Mouse (Mus musculus): Measurements from ENCODE around the gene Tenm4. TPM values are rescaled to one million over a fixed set of nuclear protein-coding genes. Genes with fewer than 3 reads are reported as not detected.

The Tenm4 gene
- total and polyA plus RNA-seq, 3 experiments: 0.03 to 0.26 (median 0.04) TPM

DNA sequence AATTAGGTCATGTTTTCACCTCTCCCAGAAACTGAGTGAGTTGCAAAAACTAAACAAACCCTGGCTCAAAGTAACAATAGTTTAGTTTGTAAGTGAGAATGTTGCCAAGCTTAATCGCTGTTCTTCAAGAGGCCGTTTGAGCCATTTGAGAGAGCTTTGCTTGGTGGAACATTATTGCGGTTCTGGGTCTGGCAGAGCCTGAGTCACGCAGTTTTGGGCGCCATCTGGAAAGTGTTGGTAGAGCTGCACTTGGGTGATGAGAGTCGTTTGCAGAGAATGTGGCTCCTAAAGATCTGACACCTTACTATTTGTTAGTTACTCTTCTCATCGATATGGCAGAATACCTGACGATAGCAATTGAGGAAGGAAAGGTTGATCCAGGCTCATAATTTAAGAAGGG is 537.9 kb downstream of the Tenm4 start:
- in situ Hi-C loops (cut with MboI; ENCODE audit: low pct_ligation_motif_present, low pct_unique_long_range_greater_than_20kb, low sequenced_read_pairs): no loop called here
- H3K79me2 ChIP-seq (replicated peaks; ENCODE audit: control insufficient read depth, extremely low read depth, insufficient read depth, poor library complexity, severe bottlenecking): no peaks in the 10 kb centered on the region
- dilution Hi-C loops (cut with MboI; ENCODE audit: extremely low pct_ligation_motif_present, extremely low pct_unique_long_range_greater_than_20kb, low sequenced_read_pairs): no loop called here
- no peak for DNase-seq (ENCODE audit: extremely low read depth)
- H3K27me3 ChIP-seq (replicated peaks): no peaks in the 10 kb centered on the region
- H3K4me2 ChIP-seq (ENCODE audit: insufficient read depth, low read depth, poor library complexity, severe bottlenecking): no peak overlapping the region
- H3K4me1 ChIP-seq (ENCODE audit: control insufficient read depth in 1 of 2, insufficient read depth in 2 of 2): peaks cover 5 to 14% of the 10 kb centered on the region in 2 experiments; a peak in 3 of 4 replicates
- TF ChIP-seq ELF1 (IDR thresholded peaks at IDR 0.05; ENCODE audit: low read depth, low read length) (no peak), KAT2A (IDR thresholded peaks at IDR 0.05; ENCODE audit: insufficient replicate concordance, low read length) (no peak), JUND (conservative IDR thresholded peaks at IDR 0.05; ENCODE audit: low read depth, low read length) (no peak), USF1 (IDR thresholded peaks at IDR 0.05; ENCODE audit: low read depth, low read length) (no peak), MAZ (IDR thresholded peaks at IDR 0.05; ENCODE audit: low read depth, low read length) (no peak), JUN (IDR thresholded peaks at IDR 0.05; ENCODE audit: insufficient read depth, low read depth, low read length) (no peak), RAD21 (IDR thresholded peaks at IDR 0.05; ENCODE audit: low read depth, low read length) (no peak), CHD2 (IDR thresholded peaks at IDR 0.05; ENCODE audit: low read length) (no peak), NELFE (IDR thresholded peaks at IDR 0.05; ENCODE audit: low read depth, low read length) (no peak), MAX (IDR thresholded peaks at IDR 0.05; ENCODE audit: low read length) (no peak), MAFK (IDR thresholded peaks at IDR 0.05; ENCODE audit: insufficient replicate concordance, low read length) (no peak), UBTF (IDR thresholded peaks at IDR 0.05; ENCODE audit: low read depth, low read length) (no peak), IRF4 (IDR thresholded peaks at IDR 0.05; ENCODE audit: low read depth, low read length) (no peak), EP300 (IDR thresholded peaks at IDR 0.05; ENCODE audit: low read length) (no peak), TCF12 (IDR thresholded peaks at IDR 0.05; ENCODE audit: low read depth, low read length) (no peak), CHD1 (IDR thresholded peaks at IDR 0.05; ENCODE audit: low read depth, low read length) (no peak), MXI1 (IDR thresholded peaks at IDR 0.05; ENCODE audit: low read depth, low read length) (no peak), ZMIZ1 (IDR thresholded peaks at IDR 0.05; ENCODE audit: low read depth, low read length) (no peak), POLR2A (IDR thresholded peaks at IDR 0.05; ENCODE audit: low read depth, low read length) (no peak), ZC3H11A (IDR thresholded peaks at IDR 0.05; ENCODE audit: low read depth, low read length) (no peak)
- H3K9me3 ChIP-seq (replicated peaks; ENCODE audit: low read length): no peaks in the 10 kb centered on the region
- no peak overlapping the region for H3K9ac ChIP-seq (ENCODE audit: insufficient read depth, low read depth)
- no peak overlapping the region for H3K27ac ChIP-seq (ENCODE audit: insufficient read depth, low read depth)
- H3K36me3 ChIP-seq (replicated peaks in 1 of 2; ENCODE audit: control insufficient read depth in 1 of 2, insufficient read depth in 1 of 2, low read length in 1 of 2): no peaks in the 10 kb centered on the region
- no peak overlapping the region for H3K4me3 ChIP-seq (replicated peaks in 1 of 3; ENCODE audit: low read depth in 2 of 3, low read length in 2 of 3, poor library complexity in 1 of 3)

DNA sequence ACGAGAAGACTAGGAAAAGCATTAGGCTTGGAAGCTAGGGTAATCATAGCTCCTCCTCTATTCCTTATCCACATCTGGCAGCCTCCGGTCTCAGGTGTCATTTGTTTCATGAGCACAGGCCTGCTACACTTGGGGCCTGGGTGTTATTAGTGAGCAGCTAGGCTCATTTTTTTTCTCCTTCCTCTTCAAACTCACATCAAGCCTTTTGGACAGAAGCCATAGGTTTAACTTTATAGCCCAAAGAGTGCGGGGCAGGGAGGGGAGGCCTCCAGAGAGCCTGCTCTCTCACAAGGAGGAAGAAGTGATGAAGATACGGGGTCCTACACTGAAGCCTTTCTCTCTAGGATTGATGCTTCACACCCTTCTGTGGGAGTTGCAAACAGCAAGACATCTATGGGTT is 538.8 kb downstream of the Tenm4 start:
- in situ Hi-C loops (cut with MboI; ENCODE audit: low pct_ligation_motif_present, low pct_unique_long_range_greater_than_20kb, low sequenced_read_pairs): no loop called here
- TF ChIP-seq NRF1 (IDR thresholded peaks at IDR 0.05; ENCODE audit: low read depth, low read length): no peak
- no peak for TF ChIP-seq JUND (conservative IDR thresholded peaks at IDR 0.05; ENCODE audit: low read depth, low read length)
- TF ChIP-seq IRF4 (IDR thresholded peaks at IDR 0.05; ENCODE audit: low read depth, low read length): no peak
- TF ChIP-seq SIN3A (IDR thresholded peaks at IDR 0.05; ENCODE audit: low read length): no peak
- TF ChIP-seq MAZ (IDR thresholded peaks at IDR 0.05; ENCODE audit: low read depth, low read length): no peak
- no peak for TF ChIP-seq ZKSCAN1 (IDR thresholded peaks at IDR 0.05; ENCODE audit: borderline replicate concordance, low read depth, low read length)
- no peak for TF ChIP-seq TCF12 (IDR thresholded peaks at IDR 0.05; ENCODE audit: low read depth, low read length)
- no peak for TF ChIP-seq CHD2 (IDR thresholded peaks at IDR 0.05; ENCODE audit: low read length)
- TF ChIP-seq POLR2AphosphoS2 (IDR thresholded peaks at IDR 0.05; ENCODE audit: low read depth, low read length): no peak
- no peak for TF ChIP-seq MAFK (IDR thresholded peaks at IDR 0.05; ENCODE audit: insufficient replicate concordance, low read length)
- TF ChIP-seq CHD1 (IDR thresholded peaks at IDR 0.05; ENCODE audit: low read depth, low read length): no peak
- TF ChIP-seq RAD21 (IDR thresholded peaks at IDR 0.05; ENCODE audit: low read depth, low read length): no peak
- no peak for TF ChIP-seq JUN (IDR thresholded peaks at IDR 0.05; ENCODE audit: insufficient read depth, low read depth, low read length)
- no peak for TF ChIP-seq USF2 (conservative IDR thresholded peaks at IDR 0.05; ENCODE audit: low read depth, low read length)
- TF ChIP-seq SMC3 (IDR thresholded peaks at IDR 0.05; ENCODE audit: low read depth, low read length): no peak
- peaks cover 5 to 14% of the 10 kb centered on the region in 2 experiments; a peak in 3 of 4 replicates for H3K4me1 ChIP-seq (ENCODE audit: control insufficient read depth in 1 of 2, insufficient read depth in 2 of 2)
- dilution Hi-C loops (cut with MboI; ENCODE audit: extremely low pct_ligation_motif_present, extremely low pct_unique_long_range_greater_than_20kb, low sequenced_read_pairs): no loop called here
- H3K9me3 ChIP-seq (replicated peaks; ENCODE audit: low read length): no peaks in the 10 kb centered on the region
- H3K79me2 ChIP-seq (replicated peaks; ENCODE audit: control insufficient read depth, extremely low read depth, insufficient read depth, poor library complexity, severe bottlenecking): no peaks in the 10 kb centered on the region
- no peak overlapping the region for H3K27ac ChIP-seq (ENCODE audit: insufficient read depth, low read depth)
- no peak overlapping the region for H3K4me2 ChIP-seq (ENCODE audit: insufficient read depth, low read depth, poor library complexity, severe bottlenecking)
- no peaks in the 10 kb centered on the region for H3K36me3 ChIP-seq (replicated peaks in 1 of 2; ENCODE audit: control insufficient read depth in 1 of 2, insufficient read depth in 1 of 2, low read length in 1 of 2)
- H3K9ac ChIP-seq (ENCODE audit: insufficient read depth, low read depth): no peak overlapping the region
- DNase-seq (ENCODE audit: extremely low read depth): no peak
- H3K4me3 ChIP-seq (replicated peaks in 1 of 3; ENCODE audit: low read depth in 2 of 3, low read length in 2 of 3, poor library complexity in 1 of 3): no peak overlapping the region
- no peaks in the 10 kb centered on the region for H3K27me3 ChIP-seq (replicated peaks)

Measured in CH12.LX (cell line).